Mouse (Mus musculus) kidney, adult 2 months (tissue): ENCODE results near the gene Mms19.

ENCODE experiments used
- CTCF ChIP-seq: fragments of 200-500 bp; conservative IDR thresholded peaks from 2 replicates; pipeline ENCODE4 v1.5.1; 2011; ENCODE audit warnings: low read depth, mild to moderate bottlenecking, control low read depth, low read length, moderate library complexity, mixed read lengths; ENCODE audit not compliant: insufficient read depth, insufficient read length
- POLR2A ChIP-seq: fragments of 200-500 bp; IDR thresholded peaks from one replicate; pipeline ENCODE4 v1.6.1; 2011; ENCODE audit warnings: low read depth, low read length, control low read depth

DNA sequence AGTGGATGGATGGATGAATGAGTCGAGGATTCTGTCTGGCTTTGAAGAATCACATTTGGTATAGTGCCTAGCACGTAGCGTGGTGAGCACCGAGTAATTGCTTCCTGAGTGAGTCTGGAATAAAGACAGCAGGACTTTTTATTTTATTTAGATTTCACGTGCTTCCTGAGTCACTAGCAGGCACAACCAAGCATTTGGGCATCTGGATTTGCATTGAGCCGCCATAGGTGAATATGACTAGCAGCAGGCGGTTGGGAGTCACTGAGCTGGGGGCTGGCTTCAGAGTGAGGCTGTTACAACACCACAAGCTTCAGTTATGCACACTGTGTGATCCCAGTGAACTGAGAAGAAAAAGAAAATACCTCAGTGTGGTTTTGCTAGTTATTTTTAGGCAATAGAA is 28.1 kb upstream of the Mms19 start:
- TF ChIP-seq CTCF (no peak), POLR2A (no peak)
